Mouse (Mus musculus) liver, postnatal 0 days (tissue): ENCODE data around the gene Otc. TPM values are rescaled to one million over a fixed set of nuclear protein-coding genes. Genes with fewer than 3 reads are reported as not detected.

Source experiments
- ATAC-seq: fragments of 200-750 bp; cut with Nextera tagmentation; 2 replicates; pipeline ENCODE4 v1.8.0; 2017; ENCODE audit warnings: mild to moderate bottlenecking, moderate library complexity
- DNase-seq: peaks from one replicate; pipeline ENCODE4 v3.0.0-alpha.2; 2016
- H3K27ac ChIP-seq: fragments of 300-500 bp; sonication (generic); 2 replicates; pipeline ENCODE4 v1.5.1; 2014; ENCODE audit warnings: antibody characterized with exemption, moderate library complexity, mild to moderate bottlenecking, low read depth
- H3K27me3 ChIP-seq: fragments of 300-500 bp; sonication (generic); 2 replicates; pipeline ENCODE4 v1.6.1; 2014; ENCODE audit warnings: low read length, control low read depth, mixed read lengths; ENCODE audit not compliant: insufficient read depth
- H3K36me3 ChIP-seq: fragments of 300-500 bp; sonication (generic); replicated peaks from 2 replicates; pipeline ENCODE4 v1.6.1; 2014; ENCODE audit warnings: mild to moderate bottlenecking, control low read depth, low read length, moderate library complexity, mixed read lengths; ENCODE audit not compliant: insufficient read depth
- H3K4me1 ChIP-seq: fragments of 300-500 bp; sonication (generic); 2 replicates; pipeline ENCODE4 v1.6.1; 2014; ENCODE audit warnings: antibody characterized with exemption, mild to moderate bottlenecking, control low read depth; ENCODE audit not compliant: insufficient read depth
- H3K4me2 ChIP-seq: fragments of 300-500 bp; sonication (generic); 2 replicates; pipeline ENCODE4 v1.6.1; 2014; ENCODE audit warnings: low read depth, mild to moderate bottlenecking, low read length, moderate library complexity, mixed read lengths
- H3K4me3 ChIP-seq: fragments of 300-500 bp; sonication (generic); 2 replicates; pipeline ENCODE4 v1.5.1; 2014; ENCODE audit warnings: low read depth, low read length
- H3K9ac ChIP-seq: fragments of 300-500 bp; sonication (generic); replicated peaks from 2 replicates; pipeline ENCODE4 v1.6.1; 2014; ENCODE audit warnings: mild to moderate bottlenecking, moderate library complexity
- H3K9me3 ChIP-seq: fragments of 300-500 bp; sonication (generic); 2 replicates; pipeline ENCODE4 v1.6.1; 2016; ENCODE audit warnings: mild to moderate bottlenecking, control low read depth, low read length, mixed read lengths
- CTCF ChIP-seq: sonication (generic); IDR thresholded peaks from 2 replicates; pipeline ENCODE4 v1.5.1; 2016; ENCODE audit warnings: antibody characterized with exemption, low read depth
- EP300 ChIP-seq: IDR thresholded peaks from 2 replicates; pipeline ENCODE4 v1.6.1; 2016; ENCODE audit warnings: antibody characterized with exemption, low read depth, mild to moderate bottlenecking
- WGBS: fragments of 180-500 bp; shearing (Covaris S2); extraction: QIAGEN DNeasy Blood & Tissue Kit; methylation state at CpG from one replicate; pipeline ENCODE4 v1.1.7; 2014; ENCODE audit not compliant: insufficient replicate concordance; 5-methylcytosine and 5-hydroxymethylcytosine counted together
- polyA plus RNA-seq: library from polyadenylated mRNA; unstranded; fragments of >200 nt; fragmentation: Nextera tagmentation; extraction: Ambion mirVana; gene quantifications from 2 replicates; pipeline ENCODE4 v1.2.1, GENCODE M21; 2015

The Otc gene
- polyA plus RNA-seq, 1 experiment from 2014 or later: 86.1 TPM

DNA sequence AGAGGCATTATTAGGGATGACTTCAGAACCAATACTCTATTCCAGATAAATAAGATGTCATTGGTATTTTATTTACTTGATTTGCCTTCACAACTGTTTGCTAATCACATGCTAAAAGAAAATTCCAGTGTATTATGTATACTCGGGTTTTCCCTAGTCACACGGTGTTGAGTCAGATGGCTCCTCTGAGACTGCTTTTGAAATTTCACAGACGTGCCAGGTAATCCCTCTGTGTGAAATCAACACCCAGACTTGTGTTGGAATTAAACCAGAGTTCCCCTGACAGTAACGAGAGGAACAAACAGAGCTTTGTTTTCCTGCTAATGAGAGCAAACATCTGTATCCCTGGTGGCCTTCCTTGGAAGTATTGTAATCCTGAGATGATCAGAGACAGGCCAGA, 103.8 kb downstream of the Otc start:
- H3K36me3 ChIP-seq: no peaks in the 10 kb centered on the region
- DNase-seq (no peak), ATAC-seq (no peak)
- H3K9ac ChIP-seq: no peak overlapping the region
- H3K27ac ChIP-seq: no peak overlapping the region
- no peaks in the 10 kb centered on the region for H3K4me1 ChIP-seq
- WGBS: 49% methylated on average over 4 of the region's 4 CpGs
- no peaks in the 10 kb centered on the region for H3K9me3 ChIP-seq
- H3K4me2 ChIP-seq: no peak overlapping the region
- no peak for TF ChIP-seq EP300
- no peak for TF ChIP-seq CTCF
- H3K27me3 ChIP-seq: no peaks in the 10 kb centered on the region
- no peak overlapping the region for H3K4me3 ChIP-seq

Other genes starting within 250 kb of the Otc start
- gene Srpx, start 134.6 kb upstream of the Otc start, polyA plus RNA-seq: 0.75 and 0.81 TPM in 2 replicates
- 1.5 and 2.0 TPM in 2 replicates for gene Rpgr, start 35.4 kb upstream of the Otc start, polyA plus RNA-seq
- gene Tspan7, start 232.9 kb downstream of the Otc start, polyA plus RNA-seq: 44.4 and 46.4 TPM in 2 replicates